Mouse (Mus musculus) kidney, embryonic 16.5 days (tissue): ENCODE measurements around the gene Dnal1. TPM values are rescaled to one million over a fixed set of nuclear protein-coding genes. Genes with fewer than 3 reads are reported as not detected.

Experiments used
- ATAC-seq: fragments of 200-750 bp; cut with Nextera tagmentation; 2 replicates; pipeline ENCODE4 v1.8.0; 2017; ENCODE audit warnings: moderate TSS enrichment; ENCODE audit not compliant: low FRiP score, low TSS enrichment
- H3K27ac ChIP-seq: fragments of 300-500 bp; sonication (generic); 2 replicates; pipeline ENCODE4 v1.5.1; 2014; ENCODE audit warnings: low read length
- H3K27me3 ChIP-seq: fragments of 300-500 bp; sonication (generic); 2 replicates; pipeline ENCODE4 v1.6.1; 2014; ENCODE audit warnings: low read length, control low read depth, mixed read lengths; ENCODE audit not compliant: insufficient read depth
- H3K36me3 ChIP-seq: fragments of 300-500 bp; sonication (generic); 2 replicates; pipeline ENCODE4 v1.6.1; 2014; ENCODE audit warnings: low read length, control low read depth, mixed read lengths; ENCODE audit not compliant: insufficient read depth
- H3K4me1 ChIP-seq: fragments of 300-500 bp; sonication (generic); 2 replicates; pipeline ENCODE4 v1.6.1; 2014; ENCODE audit warnings: low read length, control low read depth, mixed read lengths; ENCODE audit not compliant: insufficient read depth
- H3K4me2 ChIP-seq: fragments of 300-500 bp; sonication (generic); replicated peaks from 2 replicates; pipeline ENCODE4 v1.6.1; 2014; ENCODE audit warnings: low read depth, low read length
- H3K4me3 ChIP-seq: fragments of 300-500 bp; sonication (generic); 2 replicates; pipeline ENCODE4 v1.5.1; 2014; ENCODE audit warnings: mild to moderate bottlenecking, low read length
- H3K9ac ChIP-seq: fragments of 300-500 bp; sonication (generic); replicated peaks from 2 replicates; pipeline ENCODE4 v1.6.1; 2014; ENCODE audit warnings: low read length
- H3K9me3 ChIP-seq: fragments of 300-500 bp; sonication (generic); 2 replicates; pipeline ENCODE4 v1.6.1; 2016; ENCODE audit warnings: low read length, control low read depth
- WGBS: fragments of 180-500 bp; shearing (Covaris S2); extraction: QIAGEN DNeasy Blood & Tissue Kit; methylation state at CpG from one replicate; pipeline ENCODE4 v1.1.7; 2014; 5-methylcytosine and 5-hydroxymethylcytosine counted together
- polyA plus RNA-seq: library from polyadenylated mRNA; unstranded; fragments of >200 nt; fragmentation: Nextera tagmentation; extraction: Ambion mirVana; gene quantifications from 2 replicates; pipeline ENCODE4 v1.2.1, GENCODE M21; 2015

The Dnal1 gene
- polyA plus RNA-seq, 1 experiment from 2014 or later: 4.2 TPM

GRCm38 (mm10) chr12:84155523-84155871 lies 41.3 kb downstream of the Dnal1 start:
- no peak overlapping the region for H3K4me3 ChIP-seq
- no peak overlapping the region for H3K9ac ChIP-seq
- peaks cover 55% of the 10 kb centered on the region for H3K36me3 ChIP-seq
- 82% methylated on average over 2 of the region's 2 CpGs for WGBS
- no peak for ATAC-seq
- H3K27ac ChIP-seq: no peak overlapping the region
- H3K4me1 ChIP-seq: no peaks in the 10 kb centered on the region
- no peaks in the 10 kb centered on the region for H3K27me3 ChIP-seq
- H3K4me2 ChIP-seq: no peak overlapping the region
- H3K9me3 ChIP-seq: no peaks in the 10 kb centered on the region

DNA sequence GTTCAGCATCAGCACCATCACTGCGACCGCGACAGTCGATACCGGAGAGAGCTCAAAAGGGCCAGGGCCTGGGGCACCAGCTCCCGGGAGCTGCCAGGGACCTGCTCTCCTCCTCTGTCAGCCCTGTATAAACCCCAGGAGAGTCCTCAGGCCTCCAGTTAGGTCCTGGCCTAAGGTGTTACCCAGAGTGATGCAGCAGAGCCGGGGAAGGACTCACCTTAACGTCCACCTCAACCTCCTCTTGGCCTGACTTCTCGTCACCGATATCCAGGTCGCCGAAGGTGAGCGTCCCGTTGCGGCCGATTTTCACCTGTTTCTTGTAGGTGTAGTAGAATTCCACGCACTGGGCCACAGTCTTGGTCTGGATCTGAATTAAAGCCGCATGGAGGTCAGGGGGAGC lies 42.0 kb downstream of the Dnal1 start:
- no peak overlapping the region for H3K27ac ChIP-seq
- H3K9me3 ChIP-seq: no peaks in the 10 kb centered on the region
- H3K36me3 ChIP-seq: peaks cover 58% of the 10 kb centered on the region
- no peaks in the 10 kb centered on the region for H3K4me1 ChIP-seq
- H3K27me3 ChIP-seq: no peaks in the 10 kb centered on the region
- 92% methylated on average over 18 of the region's 18 CpGs for WGBS
- H3K4me3 ChIP-seq: no peak overlapping the region
- no peak overlapping the region for H3K9ac ChIP-seq
- no peak for ATAC-seq
- no peak overlapping the region for H3K4me2 ChIP-seq

DNA sequence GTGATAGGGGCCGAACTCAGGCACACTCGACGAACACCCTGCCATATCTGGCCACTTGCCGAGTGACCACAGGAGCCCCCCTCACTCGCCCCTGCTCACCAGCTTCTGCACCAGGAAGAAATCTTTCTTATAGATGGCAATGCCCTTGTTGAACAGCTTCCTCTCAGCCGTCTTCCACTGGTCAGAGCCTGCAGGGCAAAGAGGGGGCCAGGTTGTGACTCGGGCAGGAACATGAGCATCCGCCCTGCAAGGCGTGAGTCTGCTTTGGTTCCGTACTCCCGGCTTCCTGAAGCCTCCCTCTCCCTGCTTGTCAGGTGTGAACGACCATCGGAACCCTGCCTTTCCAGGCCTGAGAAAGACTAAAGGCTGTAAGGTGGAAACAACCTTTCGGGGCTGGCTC lies 44.0 kb downstream of the Dnal1 start:
- no peak overlapping the region for H3K4me3 ChIP-seq
- no peaks in the 10 kb centered on the region for H3K9me3 ChIP-seq
- WGBS: 90% methylated on average over 14 of the region's 14 CpGs
- H3K27ac ChIP-seq: no peak overlapping the region
- no peaks in the 10 kb centered on the region for H3K27me3 ChIP-seq
- peaks cover 59% of the 10 kb centered on the region for H3K36me3 ChIP-seq
- no peaks in the 10 kb centered on the region for H3K4me1 ChIP-seq
- ATAC-seq: no peak
- no peak overlapping the region for H3K9ac ChIP-seq
- no peak overlapping the region for H3K4me2 ChIP-seq

GRCm38 (mm10) chr12:84160491-84160890 lies 46.3 kb downstream of the Dnal1 start:
- H3K36me3 ChIP-seq: peaks cover 47% of the 10 kb centered on the region
- 93% methylated on average over 8 of the region's 8 CpGs for WGBS
- no peak for ATAC-seq

DNA sequence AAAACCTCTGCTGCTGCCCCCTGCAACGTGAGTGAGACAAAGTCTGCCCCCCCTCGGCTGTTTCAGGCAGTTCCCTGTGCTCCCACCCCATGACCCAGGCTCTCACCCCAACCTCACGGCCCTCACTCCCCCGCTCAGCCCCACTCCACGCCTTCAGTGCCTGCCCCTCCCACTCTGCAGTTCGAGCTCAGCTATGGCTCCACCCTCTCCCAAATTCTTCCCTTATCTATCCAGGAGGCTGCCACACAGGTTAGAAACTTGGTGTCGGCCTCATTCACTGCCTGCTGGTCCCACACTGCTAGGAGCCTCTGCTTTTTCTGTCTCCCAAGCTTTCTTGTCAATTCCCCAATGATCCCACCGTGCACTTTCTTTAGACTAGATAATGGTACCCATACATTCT lies 47.0 kb downstream of the Dnal1 start:
- Histone ChIP-seq H3K27ac (no peak overlapping the region), H3K27me3 (no peaks in the 10 kb centered on the region), H3K9ac (no peak overlapping the region), H3K4me3 (no peak overlapping the region), H3K36me3 (peaks cover 45% of the 10 kb centered on the region), H3K9me3 (no peaks in the 10 kb centered on the region), H3K4me2 (no peak overlapping the region), H3K4me1 (no peaks in the 10 kb centered on the region)
- no peak for ATAC-seq
- whole genome bisulfite sequencing: 50% methylated on average over 8 of the region's 8 CpGs

More at GRCm38 (mm10) chr12:84160491-84160890, 46.3 kb downstream of the Dnal1 start:
- no peaks in the 10 kb centered on the region for H3K9me3 ChIP-seq
- H3K9ac ChIP-seq: no peak overlapping the region
- H3K4me1 ChIP-seq: no peaks in the 10 kb centered on the region
- no peak overlapping the region for H3K27ac ChIP-seq
- H3K27me3 ChIP-seq: no peaks in the 10 kb centered on the region
- H3K4me3 ChIP-seq: no peak overlapping the region
- no peak overlapping the region for H3K4me2 ChIP-seq

DNA sequence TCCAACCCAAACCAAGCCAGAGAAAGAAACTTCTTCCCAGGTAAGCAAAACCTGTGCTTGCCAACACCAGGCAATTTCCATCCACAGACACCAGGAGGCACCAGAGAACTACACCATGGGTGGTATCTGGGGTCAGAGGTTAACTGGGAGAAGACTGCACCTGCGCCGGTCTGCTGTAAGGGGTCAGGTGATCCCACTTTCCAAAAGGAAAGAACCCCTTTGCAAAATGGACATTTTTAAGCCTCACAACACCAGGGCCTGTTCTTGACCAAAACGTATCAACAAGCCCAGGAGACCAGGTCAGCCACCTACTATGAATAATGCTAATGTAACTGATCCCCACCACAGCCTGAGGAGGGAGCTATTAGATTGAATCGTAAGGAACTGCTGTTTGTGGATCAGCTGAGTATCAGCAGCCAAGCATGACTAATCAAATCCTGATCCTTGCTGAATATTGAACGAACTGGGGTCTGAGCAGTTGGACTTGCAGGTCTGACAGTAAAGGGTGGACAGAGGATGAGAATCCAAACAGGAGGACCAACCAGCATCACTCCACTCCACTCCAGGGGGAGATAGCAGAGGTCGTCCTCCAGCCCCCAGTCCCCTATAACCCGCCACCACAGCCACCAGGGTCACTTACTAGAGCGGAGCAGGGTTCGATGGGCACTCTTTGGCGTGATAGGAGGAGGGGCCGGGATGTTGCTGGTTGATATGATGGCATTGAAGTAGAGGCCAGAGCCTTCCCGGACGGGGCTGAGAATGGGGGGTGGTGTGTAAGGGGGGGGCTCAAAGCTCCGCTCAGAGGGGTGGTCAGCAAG lies 47.7 kb downstream of the Dnal1 start:
- Histone ChIP-seq H3K36me3 (peaks cover 38% of the 10 kb centered on the region), H3K27ac (no peak overlapping the region), H3K4me3 (no peak overlapping the region), H3K4me1 (no peaks in the 10 kb centered on the region), H3K27me3 (no peaks in the 10 kb centered on the region), H3K9me3 (no peaks in the 10 kb centered on the region), H3K4me2 (no peak overlapping the region), H3K9ac (no peak overlapping the region)
- WGBS: 79% methylated on average over 14 of the region's 14 CpGs
- no peak; the same call in 1 of the 2 replicates for ATAC-seq

GRCm38 (mm10) chr12:84163133-84163532 lies 49.0 kb downstream of the Dnal1 start:
- no peak overlapping the region for H3K4me3 ChIP-seq
- peaks cover 38% of the 10 kb centered on the region for H3K36me3 ChIP-seq
- no peak for ATAC-seq
- H3K9ac ChIP-seq: no peak overlapping the region
- 89% methylated on average over 9 of the region's 9 CpGs for WGBS
- no peaks in the 10 kb centered on the region for H3K9me3 ChIP-seq
- H3K4me1 ChIP-seq: no peaks in the 10 kb centered on the region
- H3K27ac ChIP-seq: no peak overlapping the region
- H3K4me2 ChIP-seq: no peak overlapping the region
- no peaks in the 10 kb centered on the region for H3K27me3 ChIP-seq

GRCm38 (mm10) chr12:84163586-84164110 lies 49.5 kb downstream of the Dnal1 start:
- Histone ChIP-seq H3K4me3 (no peak overlapping the region), H3K4me1 (no peaks in the 10 kb centered on the region), H3K9me3 (no peaks in the 10 kb centered on the region), H3K4me2 (no peak overlapping the region), H3K36me3 (peaks cover 34% of the 10 kb centered on the region), H3K27ac (no peak overlapping the region), H3K27me3 (no peaks in the 10 kb centered on the region), H3K9ac (no peak overlapping the region)
- ATAC-seq: no peak
- WGBS: 85% methylated on average over 11 of the region's 11 CpGs

DNA sequence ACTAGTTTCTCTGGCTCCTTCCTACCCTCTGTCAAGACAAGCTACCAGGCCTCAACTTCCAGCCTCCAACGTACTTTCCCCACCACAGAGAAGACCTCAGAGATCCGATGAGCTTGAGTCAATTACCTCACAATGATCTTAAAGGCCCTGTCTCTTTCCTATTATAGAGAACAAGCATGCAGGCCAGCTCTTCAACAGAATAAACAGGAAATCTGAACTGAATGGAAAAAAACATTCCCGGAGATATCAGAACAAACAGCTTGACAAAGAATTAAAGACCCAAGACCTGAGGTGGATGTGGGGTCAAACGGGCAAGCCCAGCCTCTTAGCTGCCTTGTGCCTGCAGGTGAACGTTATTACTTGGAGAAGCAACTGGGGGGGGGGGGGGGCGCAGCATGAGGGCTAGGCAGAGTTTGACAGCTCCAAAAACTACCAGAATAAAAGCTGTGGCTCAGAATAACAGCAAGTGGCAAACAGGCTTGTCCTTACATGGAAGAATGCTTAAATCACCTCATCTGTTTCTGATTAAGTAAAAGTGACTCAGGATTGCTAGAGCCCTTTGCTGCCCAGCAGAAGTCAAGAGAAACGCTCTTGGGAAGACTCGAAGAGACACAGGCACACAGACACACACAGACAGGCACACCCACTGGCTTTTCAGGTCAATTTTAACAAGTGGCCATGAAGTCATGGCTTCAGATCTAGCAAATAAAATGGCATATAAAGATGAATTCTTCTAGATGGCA lies 51.6 kb downstream of the Dnal1 start:
- 0 out of 2 replicates have a peak overlapping the region, but pooled peaks have one; percentile 41 for H3K27ac ChIP-seq
- H3K9me3 ChIP-seq: no peaks in the 10 kb centered on the region
- H3K27me3 ChIP-seq: no peaks in the 10 kb centered on the region
- H3K4me1 ChIP-seq: no peaks in the 10 kb centered on the region
- ATAC-seq: no peak
- no peak overlapping the region for H3K4me3 ChIP-seq
- no peak overlapping the region for H3K9ac ChIP-seq
- H3K36me3 ChIP-seq: peaks cover 12% of the 10 kb centered on the region; the same call in 1 of the 2 replicates
- no peak overlapping the region for H3K4me2 ChIP-seq
- WGBS: 57% methylated on average over 8 of the region's 8 CpGs

DNA sequence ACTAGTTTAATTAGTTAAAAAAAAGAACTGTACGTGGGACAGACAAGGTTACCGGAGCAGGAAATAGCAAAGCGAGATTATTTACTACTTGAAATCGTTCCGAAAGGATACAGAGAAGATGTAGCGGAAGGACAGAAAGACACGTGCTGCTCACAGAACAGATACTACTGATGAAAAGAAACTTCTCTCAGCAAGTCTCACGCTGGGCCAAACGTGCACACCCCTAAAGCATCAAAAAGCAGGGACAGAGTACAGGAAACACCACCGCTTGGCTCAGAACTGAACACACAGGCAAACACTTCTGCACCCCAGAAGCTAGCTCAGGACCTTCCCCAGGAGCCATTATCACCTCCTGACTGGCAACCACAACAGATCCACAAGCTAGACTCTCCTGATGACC lies 56.4 kb downstream of the Dnal1 start:
- no peaks in the 10 kb centered on the region for H3K9me3 ChIP-seq
- H3K36me3 ChIP-seq: peaks cover 25% of the 10 kb centered on the region
- no peak overlapping the region for H3K4me3 ChIP-seq
- H3K27ac ChIP-seq: no peak overlapping the region
- WGBS: 82% methylated on average over 10 of the region's 10 CpGs
- no peak overlapping the region for H3K9ac ChIP-seq
- no peak overlapping the region for H3K4me2 ChIP-seq
- ATAC-seq: no peak
- no peaks in the 10 kb centered on the region for H3K27me3 ChIP-seq
- peaks cover 21% of the 10 kb centered on the region for H3K4me1 ChIP-seq
